Comparison of ENCODE assay signal across 11 mouse cellular contexts in the genomic region with DNA sequence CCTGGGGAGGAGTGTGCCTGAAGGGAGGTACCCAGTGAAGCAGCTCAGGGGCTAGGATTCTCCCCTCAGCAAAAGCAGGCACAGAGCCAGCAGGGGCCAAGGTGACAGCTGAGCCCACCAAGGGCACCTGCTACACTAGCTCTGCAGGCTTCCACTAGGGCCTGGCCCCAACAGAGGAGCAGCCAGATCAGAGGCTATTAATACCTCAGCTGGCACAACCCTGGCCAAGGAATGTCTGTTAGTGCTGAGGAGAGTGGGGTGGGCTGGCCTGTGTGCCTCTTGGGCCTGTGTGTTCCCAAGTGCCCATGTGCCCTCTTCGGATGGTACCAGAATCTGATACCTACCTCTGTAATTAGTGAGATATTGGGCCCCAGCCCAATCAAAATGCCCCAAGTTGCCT. TPM values are rescaled to one million over a fixed set of nuclear protein-coding genes. Genes with fewer than 3 reads are reported as not detected.
DNase-seq lines count a peak whose midpoint lies in the region; ATAC-seq lines count a peak whose summit lies in the region.
"Had no signal": no experiment of that assay in that cellular context is flagged by ENCODE, and none has a peak within 500 bp of the region (broad histone marks: within the 10 kb centered on the region; RNA-seq: fewer than 3 reads in every experiment).

No protein-coding gene starts in this region.

- H3K27me3 ChIP-seq in hindbrain, embryonic 13.5 days: no peaks in the 10 kb centered on the region
- H3K27me3 ChIP-seq in hindbrain, embryonic 10.5 days (ENCODE audit: insufficient read depth, poor library complexity, severe bottlenecking): no peaks in the 10 kb centered on the region
- H3K27me3 ChIP-seq: liver, embryonic 12.5 days had no signal

- H3K9me3 ChIP-seq in hindbrain, embryonic 13.5 days: no peaks in the 10 kb centered on the region
- no peaks in the 10 kb centered on the region for H3K9me3 ChIP-seq in hindbrain, embryonic 10.5 days

- peak; percentile 26 for DNase-seq in adrenal gland, postnatal 10 days
- DNase-seq in adrenal gland, postnatal 36 days: no peak
- DNase-seq in hindbrain, embryonic 10.5 days (ENCODE audit: low spot score): no peak
- peak; percentile 58 for DNase-seq in heart, adult 8-10 months (ENCODE audit: low spot score)
- peak; percentile 41 to 49 for DNase-seq in heart, postnatal 36 days
- DNase-seq in urinary bladder, postnatal 4 days (ENCODE audit: low spot score in 2 of 2): no peak

- no peak overlapping the region for H3K27ac ChIP-seq in hindbrain, embryonic 13.5 days
- no peak overlapping the region for H3K27ac ChIP-seq in hindbrain, embryonic 10.5 days
- H3K27ac ChIP-seq: kidney, postnatal 0 days; liver, embryonic 12.5 days had no signal

- H3K9ac ChIP-seq in hindbrain, embryonic 13.5 days: no peak overlapping the region
- H3K9ac ChIP-seq: liver, embryonic 12.5 days had no signal

- peak; percentile 14; the same call in 1 of the 2 replicates for ATAC-seq in hindbrain, embryonic 13.5 days (ENCODE audit: low FRiP score)
- ATAC-seq in erythroid progenitor cell, adult 5-6 weeks (replicated peaks; ENCODE audit: low FRiP score, poor library complexity, severe bottlenecking): no peak
- ATAC-seq: liver, embryonic 12.5 days had no signal

- WGBS in hindbrain, embryonic 13.5 days: 69% methylated on average over 1 of the region's 1 CpGs
- WGBS in hindbrain, embryonic 10.5 days: 93% methylated on average over 1 of the region's 1 CpGs

- H3K4me2 ChIP-seq in hindbrain, embryonic 13.5 days: no peak overlapping the region
- H3K4me2 ChIP-seq: liver, embryonic 12.5 days had no signal

- peaks cover 39% of the 10 kb centered on the region for H3K4me1 ChIP-seq in hindbrain, embryonic 13.5 days (replicated peaks)
- H3K4me1 ChIP-seq in hindbrain, embryonic 10.5 days (replicated peaks): peaks cover 15% of the 10 kb centered on the region

- intact Hi-C loops in heart, postnatal 36 days (cut with DNase I): no loop called here

- peaks cover 52% of the 10 kb centered on the region for H3K36me3 ChIP-seq in hindbrain, embryonic 13.5 days
- H3K36me3 ChIP-seq in hindbrain, embryonic 10.5 days: peaks cover 64% of the 10 kb centered on the region

- H3K4me3 ChIP-seq in hindbrain, embryonic 13.5 days: no peak overlapping the region
- no peak overlapping the region for H3K4me3 ChIP-seq in hindbrain, embryonic 10.5 days
- H3K4me3 ChIP-seq: liver, embryonic 12.5 days had no signal

RNA-seq across cellular contexts. Expression of a gene that starts 7.5 kb away (rescaled TPM):
- total RNA-seq in adrenal gland, postnatal 10 days (2021): 100 to 1,000 TPM; 253 to 325 TPM
- total RNA-seq in adrenal gland, postnatal 36 days (2021): 100 to 1,000 TPM; 234 to 305 TPM
- 188 and 191 TPM in 2 replicates for polyA plus RNA-seq in hindbrain, embryonic 13.5 days (2015; fragmentation: Nextera tagmentation; extraction: Ambion mirVana)
- 170 and 194 TPM in 2 replicates for polyA plus RNA-seq in hindbrain, embryonic 10.5 days (2016; fragmentation: Nextera tagmentation; extraction: Ambion mirVana)
- 100 to 1,000 TPM; 314 to 382 (median 360) TPM for total RNA-seq in heart, adult 8-10 months (2022)
- 100 to 1,000 TPM; 336 to 360 TPM for total RNA-seq in heart, postnatal 36 days (2021)
- 11.5 and 13.0 TPM in 2 replicates for total RNA-seq in erythroid progenitor cell, adult 5-6 weeks (2015; ENCODE audit: low replicate concordance)
- 6.7 and 17.2 TPM in 2 replicates for total RNA-seq in erythroid progenitor cell, adult 5-6 weeks (2017; ENCODE audit: low replicate concordance)

RNA-seq across cellular contexts. Expression of a gene that starts 17.2 kb away (rescaled TPM):
- total RNA-seq in adrenal gland, postnatal 10 days (2021): 10 to 100 TPM; 40.8 to 41.6 TPM
- 10 to 100 TPM; 34.2 to 37.2 TPM for total RNA-seq in adrenal gland, postnatal 36 days (2021)
- polyA plus RNA-seq in hindbrain, embryonic 13.5 days (2015; fragmentation: Nextera tagmentation; extraction: Ambion mirVana): 8.2 and 9.3 TPM in 2 replicates
- 7.6 and 9.5 TPM in 2 replicates for polyA plus RNA-seq in hindbrain, embryonic 10.5 days (2016; fragmentation: Nextera tagmentation; extraction: Ambion mirVana)
- total RNA-seq in heart, adult 8-10 months (2022): 10 to 100 TPM; 26.4 to 28.5 (median 27.2) TPM
- total RNA-seq in heart, postnatal 36 days (2021): 10 to 100 TPM; 27.3 to 33.1 TPM
- 114 and 119 TPM in 2 replicates for total RNA-seq in erythroid progenitor cell, adult 5-6 weeks (2015; ENCODE audit: low replicate concordance)
- total RNA-seq in erythroid progenitor cell, adult 5-6 weeks (2017; ENCODE audit: low replicate concordance): 51.6 and 80.9 TPM in 2 replicates

RNA-seq across cellular contexts. Expression of a gene that starts 21.1 kb away (rescaled TPM):
- total RNA-seq in adrenal gland, postnatal 10 days (2021): under 1 TPM; 0.48 to 0.60 TPM
- under 1 TPM; 0.43 to 0.50 TPM for total RNA-seq in adrenal gland, postnatal 36 days (2021)
- polyA plus RNA-seq in hindbrain, embryonic 13.5 days (2015; fragmentation: Nextera tagmentation; extraction: Ambion mirVana): 0.65 and 0.71 TPM in 2 replicates
- 0.52 and 0.54 TPM in 2 replicates for polyA plus RNA-seq in hindbrain, embryonic 10.5 days (2016; fragmentation: Nextera tagmentation; extraction: Ambion mirVana)
- under 1 TPM in 3 of 4 experiments, not detected in 1; 0.25 to 0.50 (median 0.33) TPM for total RNA-seq in heart, adult 8-10 months (2022)
- not detected for total RNA-seq in heart, postnatal 36 days (2021)
- 1.8 and 10.5 TPM in 2 replicates for total RNA-seq in erythroid progenitor cell, adult 5-6 weeks (2015; ENCODE audit: low replicate concordance)
- total RNA-seq in erythroid progenitor cell, adult 5-6 weeks (2017; ENCODE audit: low replicate concordance): 2.6 and 4.7 TPM in 2 replicates
- polyA plus RNA-seq: frontal cortex, adult 2 months had no signal

RNA-seq across cellular contexts. Expression of a gene that starts 24.9 kb away (rescaled TPM):
- total RNA-seq in adrenal gland, postnatal 10 days (2021): 10 to 100 TPM in 1 of 2 experiments, 1 to 10 TPM in 1; 9.2 to 12.1 TPM
- 1 to 10 TPM; 3.4 to 4.5 TPM for total RNA-seq in adrenal gland, postnatal 36 days (2021)
- 14.0 and 15.8 TPM in 2 replicates for polyA plus RNA-seq in hindbrain, embryonic 13.5 days (2015; fragmentation: Nextera tagmentation; extraction: Ambion mirVana)
- 99.1 and 112 TPM in 2 replicates for polyA plus RNA-seq in hindbrain, embryonic 10.5 days (2016; fragmentation: Nextera tagmentation; extraction: Ambion mirVana)
- total RNA-seq in heart, adult 8-10 months (2022): 1 to 10 TPM in 3 of 4 experiments, under 1 TPM in 1; 0.81 to 2.4 (median 1.7) TPM
- total RNA-seq in heart, postnatal 36 days (2021): 1 to 10 TPM; 1.2 to 2.4 TPM
- total RNA-seq in erythroid progenitor cell, adult 5-6 weeks (2015; ENCODE audit: low replicate concordance): 188 and 195 TPM in 2 replicates
- total RNA-seq in erythroid progenitor cell, adult 5-6 weeks (2017; ENCODE audit: low replicate concordance): 120 and 123 TPM in 2 replicates

RNA-seq across cellular contexts. Expression of a gene that starts 25.2 kb away (rescaled TPM):
- total RNA-seq in adrenal gland, postnatal 10 days (2021): under 1 TPM; 0.51 to 0.88 TPM
- total RNA-seq in adrenal gland, postnatal 36 days (2021): 1 to 10 TPM in 1 of 2 experiments, under 1 TPM in 1; 0.46 to 1.9 TPM
- polyA plus RNA-seq in hindbrain, embryonic 13.5 days (2015; fragmentation: Nextera tagmentation; extraction: Ambion mirVana): 0.76 and 0.84 TPM in 2 replicates
- polyA plus RNA-seq in hindbrain, embryonic 10.5 days (2016; fragmentation: Nextera tagmentation; extraction: Ambion mirVana): 1.1 and 1.5 TPM in 2 replicates
- total RNA-seq in heart, adult 8-10 months (2022): 1 to 10 TPM; 1.3 to 2.5 (median 1.9) TPM
- total RNA-seq in heart, postnatal 36 days (2021): under 1 TPM; 0.92 to 0.95 TPM
- not detected in 2 replicates for total RNA-seq in erythroid progenitor cell, adult 5-6 weeks (2015; ENCODE audit: low replicate concordance)
- total RNA-seq in erythroid progenitor cell, adult 5-6 weeks (2017; ENCODE audit: low replicate concordance): 1.0 TPM in 1 of 2 replicates, not detected in the other

Comparison
In these comparisons a context has a peak if more than half of its experiments do, and no peak if none do; other contexts are left out.
1. DNase-seq: peak in adrenal gland, postnatal 10 days (single experiment), heart, adult 8-10 months (single experiment) and heart, postnatal 36 days (2 of 2); none in adrenal gland, postnatal 36 days (0 of 2), hindbrain, embryonic 10.5 days (single experiment) and urinary bladder, postnatal 4 days (0 of 2).
2. RNA of a gene that starts 7.5 kb away (total RNA-seq): 314 to 382 TPM in heart, adult 8-10 months, 336 to 360 TPM in heart, postnatal 36 days, 253 to 325 TPM in adrenal gland, postnatal 10 days and 234 to 305 TPM in adrenal gland, postnatal 36 days; 6.7 to 17.2 TPM in erythroid progenitor cell, adult 5-6 weeks; every median in the first group is over 10 times any median in the second.